Mouse (Mus musculus) MEL (cell line): Measurements from ENCODE around the gene Fermt1.

ENCODE experiments used
- CHD1 ChIP-seq: IDR thresholded peaks from 2 replicates; pipeline ENCODE4 v1.6.1; 2012; ENCODE audit warnings: low read depth, mild to moderate bottlenecking, inconsistent platforms, low read length, improper control_type of control experiment
- CHD2 ChIP-seq: IDR thresholded peaks from 2 replicates; pipeline ENCODE4 v1.6.1; 2011; ENCODE audit warnings: low read length, improper control_type of control experiment
- EP300 ChIP-seq, 2 experiments: IDR thresholded peaks; 2 replicates each; pipeline ENCODE4 v1.6.1; 2011; ENCODE audit warnings: improper control_type of control experiment in 2 of 2, low read length in 2 of 2, low read depth in 1 of 2, mild to moderate bottlenecking in 1 of 2
- UBTF ChIP-seq: IDR thresholded peaks from 2 replicates; pipeline ENCODE4 v1.6.1; 2012; ENCODE audit warnings: low read depth, mild to moderate bottlenecking, inconsistent platforms, low read length, improper control_type of control experiment, moderate library complexity, borderline replicate concordance; ENCODE audit not compliant: insufficient read depth

GRCm38 (mm10) chr2:132973346-132973745, 27.6 kb upstream of the Fermt1 start:
- TF ChIP-seq CHD2 (no peak), UBTF (no peak), CHD1 (no peak), EP300 (IDR thresholded peaks at IDR 0.05; ENCODE audit: low read depth in 1 of 2, low read length in 2 of 2) (no peak)
